Mouse (Mus musculus): ENCODE measurements around the gene Parvg.

Gene Parvg

DNA sequence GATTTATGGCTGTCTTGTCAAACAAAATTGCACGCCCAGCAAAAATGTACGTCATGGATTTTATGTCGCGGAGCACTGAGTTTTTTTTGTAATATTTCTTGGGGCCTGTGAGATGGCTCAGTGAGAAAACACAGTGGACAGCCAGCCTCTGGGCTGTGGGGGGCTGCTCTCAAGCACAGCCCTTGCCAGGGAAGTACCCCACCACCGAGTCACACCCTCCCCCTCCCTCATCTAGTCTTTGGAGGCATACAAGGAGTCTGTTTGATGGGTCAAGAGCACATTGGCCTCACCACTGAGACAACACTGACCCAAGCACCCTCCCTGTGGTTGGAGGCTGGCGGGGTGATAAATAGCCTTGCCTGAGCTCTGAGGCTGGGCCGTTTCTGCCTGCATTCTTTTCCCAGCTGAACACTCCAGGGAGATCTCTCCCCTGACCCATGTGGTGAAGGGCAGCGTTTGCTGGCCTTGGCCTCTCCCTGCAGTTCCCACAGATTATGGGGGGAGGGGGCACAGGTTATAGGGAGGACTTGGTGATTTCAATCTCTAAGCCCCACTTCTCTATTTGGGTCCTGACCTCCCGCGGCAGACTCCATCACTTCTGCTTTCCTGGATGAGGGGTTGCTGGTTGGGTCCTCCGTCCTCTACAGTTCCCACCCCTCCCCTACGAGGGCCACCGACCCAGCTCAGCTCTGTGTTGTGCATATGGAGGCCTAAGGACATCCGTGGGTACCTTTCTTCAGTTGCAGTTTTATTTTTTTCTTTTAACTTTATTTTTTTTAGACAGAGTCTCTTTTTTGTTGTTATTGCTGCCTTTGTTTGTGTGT, 26.3 kb downstream of the Parvg start:
- DNase-seq (ENCODE audit: low read depth, low spot score): no peak

DNA sequence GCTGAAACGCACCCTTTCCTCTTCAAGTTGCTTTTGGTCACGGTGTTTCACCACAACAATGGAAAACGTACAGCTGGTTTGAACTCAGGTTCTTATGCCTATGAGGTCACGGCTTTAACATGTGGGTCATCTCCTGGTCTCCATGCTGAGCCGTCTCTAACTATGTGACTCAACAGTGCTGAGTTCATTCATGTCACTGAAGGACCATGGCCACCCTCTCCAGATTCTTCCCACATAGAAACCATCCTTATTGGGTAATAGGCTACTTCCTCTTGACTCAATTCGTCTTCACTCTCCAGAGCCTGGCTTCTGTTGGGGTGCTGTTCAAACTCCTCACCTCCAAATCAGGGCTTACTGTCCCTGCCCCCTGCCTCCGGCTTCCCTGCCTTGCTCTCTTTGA, 27.5 kb downstream of the Parvg start:
- no peak for DNase-seq (ENCODE audit: low read depth, low spot score)

DNA sequence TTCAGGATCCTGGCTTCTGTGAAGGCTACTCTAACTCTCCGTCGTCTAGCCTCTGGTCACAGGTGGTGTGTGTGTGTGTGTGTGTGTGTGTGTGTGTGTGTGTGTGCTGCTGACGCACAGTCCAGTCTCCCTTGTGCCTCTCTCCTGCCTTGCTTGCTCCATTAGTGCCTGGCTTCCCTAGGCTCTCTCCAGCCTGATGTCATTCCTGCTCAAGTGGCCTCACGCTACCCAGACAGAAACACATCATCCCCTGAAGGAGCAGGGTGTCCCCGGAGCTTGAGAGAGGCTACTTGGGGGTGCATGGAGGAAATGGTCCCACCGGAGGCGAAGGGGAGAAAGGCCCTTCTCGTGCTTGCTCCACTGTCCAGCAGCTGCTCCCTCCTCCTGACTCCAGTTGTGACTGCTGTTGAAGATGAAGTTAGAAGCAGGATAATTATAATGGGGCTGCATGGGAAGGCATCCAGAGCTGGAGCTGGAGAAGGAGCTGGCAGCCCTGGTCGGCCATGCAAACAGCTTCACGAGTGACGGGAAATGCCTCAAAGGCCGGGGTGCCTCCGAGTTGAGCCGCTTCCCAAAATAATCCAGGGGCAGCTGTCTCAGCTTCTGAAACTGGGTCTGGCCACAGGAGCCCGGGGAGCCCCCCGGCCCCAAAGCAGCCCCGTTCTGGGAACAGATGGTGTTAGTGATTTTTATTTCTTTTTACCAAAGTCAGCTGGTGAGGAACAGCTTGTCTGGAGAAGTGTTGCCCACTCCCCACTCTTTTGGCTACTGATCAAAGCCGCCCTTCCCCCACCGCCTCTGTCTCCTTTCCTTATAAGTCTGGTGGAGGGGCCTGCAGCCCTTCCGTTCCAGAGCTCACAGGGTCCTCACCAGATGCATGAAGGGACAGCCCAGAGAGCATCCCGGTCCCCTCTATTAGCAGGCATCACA, 28.4 kb downstream of the Parvg start:
- no peak for DNase-seq (ENCODE audit: low read depth, low spot score)

DNA sequence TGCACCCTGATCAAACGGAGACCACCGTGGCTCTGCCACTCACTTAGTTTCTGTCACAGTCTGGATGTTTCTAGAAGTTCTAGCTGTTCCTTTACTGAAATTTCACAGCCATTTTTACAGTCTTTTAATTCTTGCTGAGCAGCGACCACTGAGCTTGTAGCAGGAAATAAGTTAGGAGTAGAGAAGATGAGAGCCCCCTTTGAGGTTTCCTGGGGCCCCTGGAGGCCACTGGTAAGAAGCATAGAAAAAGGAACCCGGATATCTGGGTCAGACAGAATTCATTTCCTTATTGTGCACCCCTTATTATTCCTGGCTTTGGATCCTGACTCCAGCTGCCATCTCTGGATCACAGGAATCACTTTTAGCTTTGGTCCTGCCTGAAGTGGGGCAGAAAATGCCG, 31.3 kb downstream of the Parvg start:
- no peak for DNase-seq (ENCODE audit: low read depth, low spot score)

DNA sequence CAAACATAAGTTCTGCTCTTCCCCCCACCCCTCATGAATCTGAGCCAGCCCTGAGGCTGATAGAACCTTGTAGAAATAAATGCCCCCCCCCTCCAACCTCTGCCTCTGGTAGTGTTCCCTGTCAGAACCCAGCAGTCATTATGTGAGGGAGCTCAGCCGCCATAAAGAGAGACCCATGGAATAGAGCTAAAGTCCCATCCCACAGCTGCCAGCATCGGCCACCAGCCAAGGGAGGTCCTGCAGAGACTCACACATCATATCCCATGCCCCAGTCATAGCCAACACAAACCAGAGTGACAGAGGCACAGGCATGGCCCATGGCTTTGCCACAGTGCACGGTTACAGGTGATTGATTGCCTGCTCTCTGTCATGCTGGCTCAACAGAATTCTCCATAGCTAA, 40.9 kb downstream of the Parvg start:
- no peak for DNase-seq (ENCODE audit: low read depth, low spot score)

- no peak for DNase-seq (ENCODE audit: low read depth, low spot score)
These were observed 42.0 kb downstream of the Parvg start for GRCm38 (mm10) chr15:84365675-84366381.

DNA sequence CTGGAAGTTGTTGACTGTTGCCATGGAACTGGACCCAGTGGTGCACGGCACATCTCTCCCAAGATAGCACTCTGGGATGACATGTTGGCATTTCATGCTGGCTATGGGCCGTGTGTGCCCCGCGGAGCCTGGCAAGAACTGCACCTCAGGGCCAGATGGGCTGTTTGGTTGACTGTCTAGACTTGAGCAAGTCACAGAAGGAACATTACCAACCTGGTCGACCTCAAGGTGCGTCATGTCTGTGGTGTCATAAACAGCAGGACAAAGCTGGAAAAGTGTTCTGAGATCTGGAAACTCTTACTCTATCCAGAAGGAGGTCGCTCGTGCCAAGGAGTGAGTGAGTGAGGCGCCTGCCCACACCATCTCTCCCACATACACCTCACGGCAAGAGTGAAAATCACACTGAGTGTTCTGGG, 42.8 kb downstream of the Parvg start:
- DNase-seq (ENCODE audit: low read depth, low spot score): no peak

GRCm38 (mm10) chr15:84367402-84367801, 43.6 kb downstream of the Parvg start:
- DNase-seq (ENCODE audit: low read depth, low spot score): no peak

DNA sequence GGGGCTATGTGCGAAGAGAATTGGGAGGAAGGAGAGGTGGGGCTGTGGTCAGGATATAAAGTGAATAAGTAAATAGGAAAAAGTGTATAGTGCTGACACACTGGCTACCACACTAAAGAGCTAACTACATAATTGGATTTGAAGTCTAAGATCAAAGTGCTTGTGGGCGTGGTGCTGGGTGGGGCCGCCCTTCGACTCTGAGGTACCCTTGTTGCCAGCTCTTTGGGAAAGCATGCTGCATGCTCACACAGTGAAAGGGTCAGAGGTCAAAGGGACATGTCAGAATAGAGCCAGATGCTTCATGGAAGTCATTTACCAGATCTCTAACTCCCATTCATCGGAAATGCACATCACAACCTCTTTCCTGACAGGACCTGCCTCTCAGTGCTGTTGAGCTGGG, 49.0 kb downstream of the Parvg start:
- no peak for DNase-seq (ENCODE audit: low read depth, low spot score)

DNA sequence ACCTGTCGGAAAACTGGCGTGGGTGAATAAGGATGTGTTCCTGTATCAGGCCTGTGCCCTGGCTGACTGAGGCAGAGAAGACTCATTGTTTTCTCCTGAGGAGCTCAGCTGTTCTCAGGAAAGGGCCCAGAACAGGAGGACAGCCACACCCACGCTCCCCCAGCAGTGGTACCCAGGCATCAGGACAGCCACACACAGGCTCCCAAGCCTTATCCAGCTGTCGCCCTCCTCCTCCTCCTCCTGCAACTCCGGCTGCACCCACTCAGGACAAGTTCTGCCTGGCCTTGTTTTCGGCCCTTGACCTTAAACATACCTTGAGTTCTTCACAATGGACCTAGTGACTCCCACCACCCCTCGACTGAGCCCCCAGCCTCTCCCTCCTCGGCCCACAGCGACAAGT, 54.9 kb downstream of the Parvg start:
- no peak for DNase-seq (ENCODE audit: low read depth, low spot score)

GRCm38 (mm10) chr15:84380181-84380580, 56.4 kb downstream of the Parvg start:
- DNase-seq (ENCODE audit: low read depth, low spot score): no peak

GRCm38 (mm10) chr15:84384066-84384465, 60.2 kb downstream of the Parvg start:
- DNase-seq (ENCODE audit: low read depth, low spot score): no peak

- DNase-seq (ENCODE audit: low read depth, low spot score): no peak
These were observed 62.3 kb downstream of the Parvg start for GRCm38 (mm10) chr15:84385995-84386565.

DNA sequence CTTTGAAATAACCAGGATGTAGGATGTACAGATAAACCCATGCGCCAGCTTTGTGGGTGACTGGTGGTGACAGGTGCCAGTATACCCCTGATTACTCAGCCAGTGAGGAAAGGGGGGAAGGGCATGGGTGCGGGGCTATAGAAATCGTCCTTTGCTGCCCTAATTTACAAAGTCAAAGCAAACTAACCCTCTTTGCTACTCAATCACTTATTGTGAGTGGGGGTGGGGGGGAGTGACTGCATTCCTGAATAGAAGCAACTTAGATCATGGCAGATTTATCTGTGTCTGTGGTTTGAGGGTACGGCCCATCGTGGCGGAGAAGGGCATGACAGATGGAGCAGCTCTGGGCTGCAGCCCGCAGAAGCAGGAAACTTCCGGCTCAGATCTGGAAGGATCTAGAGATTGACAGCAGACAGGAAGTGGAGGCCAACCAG, 64.9 kb downstream of the Parvg start:
- DNase-seq (ENCODE audit: low read depth, low spot score): no peak

- DNase-seq (ENCODE audit: low read depth, low spot score): no peak
These were observed 68.3 kb downstream of the Parvg start for GRCm38 (mm10) chr15:84392131-84392530.
